Mouse (Mus musculus) hindbrain, embryonic 13.5 days (tissue): ENCODE data around the gene Dpm2. TPM values are rescaled to one million over a fixed set of nuclear protein-coding genes. Genes with fewer than 3 reads are reported as not detected.

Source experiments
- ATAC-seq: fragments of 200-750 bp; cut with Nextera tagmentation; 2 replicates; pipeline ENCODE4 v1.8.0; 2017; ENCODE audit warnings: moderate TSS enrichment; ENCODE audit not compliant: low FRiP score
- H3K27ac ChIP-seq: fragments of 300-500 bp; sonication (generic); 2 replicates; pipeline ENCODE4 v1.5.1; 2015; ENCODE audit warnings: inconsistent platforms, mild to moderate bottlenecking, moderate library complexity
- H3K27me3 ChIP-seq: fragments of 300-500 bp; sonication (generic); 2 replicates; pipeline ENCODE4 v1.6.1; 2015; ENCODE audit warnings: mild to moderate bottlenecking, inconsistent platforms
- H3K36me3 ChIP-seq: fragments of 300-500 bp; sonication (generic); 2 replicates; pipeline ENCODE4 v1.6.1; 2015; ENCODE audit warnings: mild to moderate bottlenecking, inconsistent platforms
- H3K4me1 ChIP-seq: fragments of 300-500 bp; sonication (generic); replicated peaks from 2 replicates; pipeline ENCODE4 v1.6.1; 2015; ENCODE audit warnings: inconsistent platforms
- H3K4me2 ChIP-seq: fragments of 300-500 bp; sonication (generic); 2 replicates; pipeline ENCODE4 v1.6.1; 2015; ENCODE audit warnings: inconsistent platforms, mild to moderate bottlenecking, moderate library complexity
- H3K4me3 ChIP-seq: fragments of 300-500 bp; sonication (generic); 2 replicates; pipeline ENCODE4 v1.5.1; 2015; ENCODE audit warnings: mild to moderate bottlenecking, inconsistent platforms
- H3K9ac ChIP-seq: fragments of 300-500 bp; sonication (generic); 2 replicates; pipeline ENCODE4 v1.6.1; 2015; ENCODE audit warnings: mild to moderate bottlenecking, inconsistent platforms
- H3K9me3 ChIP-seq: fragments of 300-500 bp; sonication (generic); 2 replicates; pipeline ENCODE4 v1.6.1; 2016; ENCODE audit warnings: inconsistent platforms
- whole genome bisulfite sequencing: fragments of 180-500 bp; shearing (Covaris S2); methylation state at CpG from one replicate; pipeline ENCODE4 v1.1.7; 2015; 5-methylcytosine and 5-hydroxymethylcytosine counted together
- polyA plus RNA-seq: library from polyadenylated mRNA; unstranded; fragments of >200 nt; fragmentation: Nextera tagmentation; extraction: Ambion mirVana; gene quantifications from 2 replicates; pipeline ENCODE4 v1.2.1, GENCODE M21; 2015

Gene Dpm2
- polyA plus RNA-seq, 1 experiment from 2014 or later = 145 TPM

GRCm38 (mm10) chr2:32574901-32575585 lies 4.4 kb downstream of the Dpm2 start:
- 0 out of 2 replicates have a peak, but pooled peaks have one; percentile 2 for ATAC-seq
- no peak overlapping the region for H3K27ac ChIP-seq
- peak overlapping the region; percentile 47 for H3K4me3 ChIP-seq
- peaks cover 39% of the 10 kb centered on the region for H3K27me3 ChIP-seq
- H3K4me2 ChIP-seq = peak overlapping the region; percentile 91
- H3K36me3 ChIP-seq = peaks cover 11% of the 10 kb centered on the region
- peak overlapping the region; percentile 76 for H3K9ac ChIP-seq
- H3K9me3 ChIP-seq = no peaks in the 10 kb centered on the region
- 1% methylated on average over 26 of the region's 26 CpGs for WGBS
- peaks cover 31% of the 10 kb centered on the region for H3K4me1 ChIP-seq

- 6% methylated on average over 28 of the region's 28 CpGs for WGBS
Measured at GRCm38 (mm10) chr2:32575586-32576160, 5.0 kb downstream of the Dpm2 start, which contains the start of gene 9430097D07Rik. Gene 9430097D07Rik (minus strand): TSS chr2:32575684.

GRCm38 (mm10) chr2:32576532-32576931 lies 5.9 kb downstream of the Dpm2 start:
- no peak overlapping the region for H3K27ac ChIP-seq
- H3K36me3 ChIP-seq = peaks cover 11% of the 10 kb centered on the region
- 90% methylated on average over 9 of the region's 9 CpGs for WGBS
- peaks cover 42% of the 10 kb centered on the region for H3K27me3 ChIP-seq
- no peak overlapping the region; the same call in 1 of the 2 replicates for H3K4me2 ChIP-seq
- H3K9me3 ChIP-seq = no peaks in the 10 kb centered on the region
- H3K4me1 ChIP-seq = peaks cover 29% of the 10 kb centered on the region
- no peak for ATAC-seq
- peak overlapping the region; percentile 76; the same call in 1 of the 2 replicates for H3K9ac ChIP-seq
- no peak overlapping the region for H3K4me3 ChIP-seq

More at GRCm38 (mm10) chr2:32575586-32576160, 5.0 kb downstream of the Dpm2 start, which contains the start of gene 9430097D07Rik:
- peaks cover 31% of the 10 kb centered on the region for H3K4me1 ChIP-seq
- H3K9ac ChIP-seq = peak within 1 kb of the TSS; percentile 76
- H3K4me3 ChIP-seq = peak within 1 kb of the TSS; percentile 47
- H3K27ac ChIP-seq = peak within 1 kb of the TSS; percentile 40; the same call in 1 of the 2 replicates
- peak within 1 kb of the TSS; percentile 91 for H3K4me2 ChIP-seq
- H3K36me3 ChIP-seq = peaks cover 11% of the 10 kb centered on the region
- ATAC-seq = peak; percentile 60
- no peaks in the 10 kb centered on the region for H3K9me3 ChIP-seq
- peaks cover 42% of the 10 kb centered on the region for H3K27me3 ChIP-seq

GRCm38 (mm10) chr2:32578146-32579046 lies 7.7 kb downstream of the Dpm2 start:
- Histone ChIP-seq H3K4me2 (no peak overlapping the region), H3K27me3 (peaks cover 46% of the 10 kb centered on the region), H3K4me3 (no peak overlapping the region), H3K36me3 (peaks cover 2% of the 10 kb centered on the region), H3K27ac (no peak overlapping the region), H3K4me1 (peaks cover 30% of the 10 kb centered on the region), H3K9me3 (no peaks in the 10 kb centered on the region), H3K9ac (no peak overlapping the region)
- 43% methylated on average over 26 of the region's 30 CpGs for WGBS
- no peak for ATAC-seq

GRCm38 (mm10) chr2:32581450-32582095 lies 10.9 kb downstream of the Dpm2 start:
- H3K4me3 ChIP-seq = peak overlapping the region; percentile 34
- peak overlapping the region; percentile 39 for H3K4me2 ChIP-seq
- no peaks in the 10 kb centered on the region for H3K9me3 ChIP-seq
- WGBS = 36% methylated on average over 19 of the region's 19 CpGs
- ATAC-seq = peak; percentile 52
- H3K27me3 ChIP-seq = peaks cover 47% of the 10 kb centered on the region
- peaks cover 14% of the 10 kb centered on the region; the same call in 1 of the 2 replicates for H3K4me1 ChIP-seq
- H3K9ac ChIP-seq = peak overlapping the region; percentile 47
- peak overlapping the region; percentile 18; the same call in 1 of the 2 replicates for H3K27ac ChIP-seq
- H3K36me3 ChIP-seq = no peaks in the 10 kb centered on the region

- H3K9ac ChIP-seq = no peak overlapping the region
- 13% methylated on average over 37 of the region's 37 CpGs for WGBS
- peak overlapping the region; percentile 53 for H3K4me2 ChIP-seq
- peak overlapping the region; percentile 27 for H3K4me3 ChIP-seq
- ATAC-seq = peak; percentile 62
- H3K27me3 ChIP-seq = peaks cover 36% of the 10 kb centered on the region
- H3K27ac ChIP-seq = 0 out of 2 replicates have a peak overlapping the region, but pooled peaks have one; percentile 15
- H3K36me3 ChIP-seq = no peaks in the 10 kb centered on the region
- H3K9me3 ChIP-seq = no peaks in the 10 kb centered on the region
- H3K4me1 ChIP-seq = peaks cover 28% of the 10 kb centered on the region
Measured at GRCm38 (mm10) chr2:32582830-32583799, 12.5 kb downstream of the Dpm2 start.

GRCm38 (mm10) chr2:32585149-32585714 lies 14.6 kb downstream of the Dpm2 start:
- no peaks in the 10 kb centered on the region for H3K9me3 ChIP-seq
- H3K9ac ChIP-seq = no peak overlapping the region
- H3K4me1 ChIP-seq = peaks cover 47% of the 10 kb centered on the region
- WGBS = 85% methylated on average over 7 of the region's 7 CpGs
- ATAC-seq = no peak
- no peak overlapping the region for H3K27ac ChIP-seq
- H3K4me2 ChIP-seq = no peak overlapping the region
- H3K36me3 ChIP-seq = no peaks in the 10 kb centered on the region
- no peak overlapping the region for H3K4me3 ChIP-seq
- H3K27me3 ChIP-seq = peaks cover 15% of the 10 kb centered on the region

- Histone ChIP-seq H3K27ac (peak within 1 kb of the TSS; percentile 62; the same call in 1 of the 2 replicates), H3K4me1 (peaks cover 44% of the 10 kb centered on the region)
- ATAC-seq = peak; percentile 68
Measured at GRCm38 (mm10) chr2:32586871-32587351, 16.3 kb downstream of the Dpm2 start, which contains the start of gene St6galnac4. Gene St6galnac4 (plus strand): TSS chr2:32587095.

GRCm38 (mm10) chr2:32587731-32588321 lies 17.2 kb downstream of the Dpm2 start:
- H3K36me3 ChIP-seq = no peaks in the 10 kb centered on the region
- ATAC-seq = 0 out of 2 replicates have a peak, but pooled peaks have one; percentile 1
- H3K4me3 ChIP-seq = peak overlapping the region; percentile 54
- no peaks in the 10 kb centered on the region for H3K9me3 ChIP-seq
- H3K27me3 ChIP-seq = peaks cover 13% of the 10 kb centered on the region; the same call in 1 of the 2 replicates
- peak overlapping the region; percentile 62 for H3K4me2 ChIP-seq
- no peak overlapping the region for H3K27ac ChIP-seq
- H3K4me1 ChIP-seq = peaks cover 43% of the 10 kb centered on the region
- WGBS = 55% methylated on average over 9 of the region's 9 CpGs
- H3K9ac ChIP-seq = peak overlapping the region; percentile 82

More at GRCm38 (mm10) chr2:32586871-32587351, 16.3 kb downstream of the Dpm2 start, which contains the start of gene St6galnac4:
- H3K4me3 ChIP-seq = peak within 1 kb of the TSS; percentile 54
- no peaks in the 10 kb centered on the region for H3K9me3 ChIP-seq
- peak within 1 kb of the TSS; percentile 62 for H3K4me2 ChIP-seq
- H3K36me3 ChIP-seq = no peaks in the 10 kb centered on the region
- under 1% methylated on average over 38 of the region's 38 CpGs for WGBS
- H3K27me3 ChIP-seq = peaks cover 14% of the 10 kb centered on the region; the same call in 1 of the 2 replicates
- peak within 1 kb of the TSS; percentile 82 for H3K9ac ChIP-seq
